Mouse (Mus musculus) kidney, embryonic 14.5 days (tissue): ENCODE data around the gene Lmx1b. TPM values are rescaled to one million over a fixed set of nuclear protein-coding genes. Genes with fewer than 3 reads are reported as not detected.
A peak's percentile ranks its signal among the peaks of the same experiment; 100 is the strongest.

Experiments used
- ATAC-seq: fragments of 200-750 bp; cut with Nextera tagmentation; 2 replicates; pipeline ENCODE4 v1.8.0; 2017; ENCODE audit warnings: moderate number of reproducible peaks, mild to moderate bottlenecking, moderate TSS enrichment, moderate library complexity; ENCODE audit not compliant: low FRiP score, low TSS enrichment
- H3K27ac ChIP-seq: fragments of 300-500 bp; sonication (generic); 2 replicates; pipeline ENCODE4 v1.5.1; 2014; ENCODE audit warnings: low read depth, mild to moderate bottlenecking, low read length, moderate library complexity, mixed read lengths
- H3K27me3 ChIP-seq: fragments of 300-500 bp; sonication (generic); 2 replicates; pipeline ENCODE4 v1.6.1; 2014; ENCODE audit warnings: mild to moderate bottlenecking, low read length; ENCODE audit not compliant: control insufficient read depth, insufficient read depth
- H3K36me3 ChIP-seq: fragments of 300-500 bp; sonication (generic); 2 replicates; pipeline ENCODE4 v1.6.1; 2014; ENCODE audit warnings: low read length, mixed read lengths; ENCODE audit not compliant: control insufficient read depth, insufficient read depth
- H3K4me1 ChIP-seq: fragments of 300-500 bp; sonication (generic); 2 replicates; pipeline ENCODE4 v1.6.1; 2014; ENCODE audit warnings: low read length, mixed read lengths; ENCODE audit not compliant: control insufficient read depth, insufficient read depth
- H3K4me2 ChIP-seq: fragments of 300-500 bp; sonication (generic); replicated peaks from 2 replicates; pipeline ENCODE4 v1.6.1; 2014; ENCODE audit warnings: low read depth, mild to moderate bottlenecking, low read length
- H3K4me3 ChIP-seq: fragments of 300-500 bp; sonication (generic); 2 replicates; pipeline ENCODE4 v1.5.1; 2014; ENCODE audit warnings: mild to moderate bottlenecking, low read length
- H3K9ac ChIP-seq: fragments of 300-500 bp; sonication (generic); 2 replicates; pipeline ENCODE4 v1.6.1; 2014; ENCODE audit warnings: low read depth, mild to moderate bottlenecking, low read length, moderate library complexity
- H3K9me3 ChIP-seq: fragments of 300-500 bp; sonication (generic); 2 replicates; pipeline ENCODE4 v1.6.1; 2016; ENCODE audit warnings: low read length; ENCODE audit not compliant: control insufficient read depth
- WGBS: fragments of 180-500 bp; shearing (Covaris S2); extraction: QIAGEN DNeasy Blood & Tissue Kit; methylation state at CpG from one replicate; pipeline ENCODE4 v1.1.7; 2014; 5-methylcytosine and 5-hydroxymethylcytosine counted together
- polyA plus RNA-seq: library from polyadenylated mRNA; unstranded; fragments of >200 nt; fragmentation: Nextera tagmentation; extraction: Ambion mirVana; gene quantifications from 2 replicates; pipeline ENCODE4 v1.2.1, GENCODE M21; 2014

The Lmx1b gene
- polyA plus RNA-seq, 1 experiment from 2014 or later, result 2.2 TPM

DNA sequence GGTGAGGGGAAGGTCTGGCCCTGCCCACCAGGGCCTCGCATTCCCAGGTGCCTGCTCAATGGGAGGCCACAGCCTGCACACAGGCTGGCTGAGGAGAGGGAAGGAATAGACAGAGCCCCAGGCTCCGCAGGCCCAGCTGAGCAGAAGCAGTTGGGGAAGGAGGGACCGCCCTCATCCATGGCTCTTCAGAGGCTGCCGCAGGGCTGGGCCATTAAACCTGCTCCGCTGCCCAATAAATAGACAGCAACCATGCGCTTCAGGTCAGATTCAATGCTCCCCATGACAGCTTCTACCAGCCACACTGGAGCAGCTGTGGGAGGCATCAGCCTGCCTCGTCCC, 45.3 kb downstream of the Lmx1b start:
- Histone ChIP-seq H3K27ac (no peak overlapping the region), H3K27me3 (no peaks in the 10 kb centered on the region), H3K4me3 (no peak overlapping the region), H3K4me1 (peaks cover 30% of the 10 kb centered on the region), H3K9me3 (no peaks in the 10 kb centered on the region), H3K36me3 (no peaks in the 10 kb centered on the region), H3K9ac (no peak overlapping the region), H3K4me2 (no peak overlapping the region)
- WGBS, result 17% methylated on average over 7 of the region's 7 CpGs
- ATAC-seq, result peak; percentile 53; the same call in 1 of the 2 replicates

DNA sequence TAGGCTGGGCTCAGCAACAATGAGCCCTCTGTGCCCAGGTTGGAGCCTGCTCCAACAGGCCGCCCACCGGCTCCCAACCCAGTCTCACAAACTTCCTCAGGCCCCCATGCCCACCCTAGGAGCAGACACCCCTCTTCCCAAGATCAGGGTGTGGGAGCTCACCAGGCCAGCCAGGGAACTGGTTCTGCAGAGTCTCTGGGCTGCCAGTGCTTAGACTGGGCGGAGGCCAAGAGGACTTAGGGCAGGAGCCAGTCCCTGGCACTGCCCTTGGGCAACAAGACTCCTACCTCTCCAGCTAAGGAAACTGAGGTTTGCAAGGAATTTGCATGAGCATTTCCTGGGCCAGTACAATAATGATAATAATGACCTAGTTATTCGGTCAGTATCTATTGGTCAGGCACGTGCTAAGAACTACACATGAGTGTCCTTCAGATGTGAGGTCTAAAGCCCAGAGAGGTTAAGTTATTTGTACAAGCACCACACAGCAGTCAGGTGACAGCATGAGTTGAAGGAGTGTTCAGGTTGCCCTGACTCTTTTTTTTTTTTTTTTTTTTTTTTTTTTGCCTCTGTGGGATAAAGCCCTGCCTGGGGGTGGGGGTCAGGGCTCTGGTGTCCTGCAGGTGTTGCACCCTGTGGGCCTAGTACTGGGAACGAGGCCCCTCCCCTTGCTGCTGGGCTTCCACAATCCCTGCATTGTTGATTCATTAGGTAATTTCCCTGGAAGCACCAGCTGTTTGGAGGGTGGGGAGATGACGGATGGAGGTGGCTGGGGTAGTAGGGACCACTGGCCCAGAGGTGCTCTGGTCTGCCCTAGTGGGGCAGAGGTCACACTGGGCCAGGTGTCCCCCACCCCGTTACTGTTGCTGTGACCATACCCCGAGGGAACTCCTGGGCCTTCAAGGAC, 45.9 kb downstream of the Lmx1b start:
- ATAC-seq, result peak; percentile 30
- Histone ChIP-seq H3K27me3 (no peaks in the 10 kb centered on the region), H3K36me3 (no peaks in the 10 kb centered on the region), H3K27ac (no peak overlapping the region), H3K4me3 (no peak overlapping the region), H3K9ac (no peak overlapping the region), H3K9me3 (no peaks in the 10 kb centered on the region), H3K4me2 (no peak overlapping the region), H3K4me1 (peaks cover 30% of the 10 kb centered on the region)
- WGBS, result 53% methylated on average over 9 of the region's 9 CpGs

DNA sequence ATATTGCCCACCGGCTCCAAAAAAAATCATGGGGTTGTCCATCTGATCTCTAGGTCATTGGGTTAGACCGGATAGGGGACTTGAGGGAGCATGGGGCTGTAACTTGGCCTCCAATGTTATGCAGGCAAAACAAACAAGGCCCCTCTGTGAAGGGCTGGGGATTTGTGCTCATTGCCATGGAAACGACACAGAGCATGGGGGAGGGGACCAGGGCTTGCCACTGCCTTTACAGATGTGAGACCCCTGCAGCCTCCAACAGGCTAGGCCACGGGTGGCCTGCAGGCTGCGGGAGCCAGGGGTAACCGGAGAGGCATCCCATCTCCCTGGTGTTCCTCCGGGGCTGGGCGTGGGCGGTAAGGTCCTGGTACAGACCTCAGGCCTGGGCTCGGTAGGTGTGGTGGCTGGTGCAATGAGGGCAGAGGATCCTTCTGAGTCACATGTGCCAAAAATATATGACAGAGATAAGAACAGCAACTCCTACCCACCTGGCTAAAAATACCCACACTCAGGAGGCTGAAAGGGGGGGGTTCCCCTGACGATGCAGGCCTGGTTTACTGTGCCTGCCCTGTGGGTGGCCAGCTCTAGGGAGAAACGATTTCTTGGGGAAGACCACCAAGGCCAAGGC, 47.3 kb downstream of the Lmx1b start:
- H3K4me2 ChIP-seq, result no peak overlapping the region
- 9% methylated on average over 12 of the region's 12 CpGs for WGBS
- ATAC-seq, result peak; percentile 65
- H3K27me3 ChIP-seq, result no peaks in the 10 kb centered on the region
- H3K4me1 ChIP-seq, result peaks cover 30% of the 10 kb centered on the region
- H3K9ac ChIP-seq, result peak overlapping the region; percentile 32; the same call in 1 of the 2 replicates
- no peaks in the 10 kb centered on the region for H3K36me3 ChIP-seq
- H3K4me3 ChIP-seq, result no peak overlapping the region
- no peaks in the 10 kb centered on the region for H3K9me3 ChIP-seq
- no peak overlapping the region for H3K27ac ChIP-seq

DNA sequence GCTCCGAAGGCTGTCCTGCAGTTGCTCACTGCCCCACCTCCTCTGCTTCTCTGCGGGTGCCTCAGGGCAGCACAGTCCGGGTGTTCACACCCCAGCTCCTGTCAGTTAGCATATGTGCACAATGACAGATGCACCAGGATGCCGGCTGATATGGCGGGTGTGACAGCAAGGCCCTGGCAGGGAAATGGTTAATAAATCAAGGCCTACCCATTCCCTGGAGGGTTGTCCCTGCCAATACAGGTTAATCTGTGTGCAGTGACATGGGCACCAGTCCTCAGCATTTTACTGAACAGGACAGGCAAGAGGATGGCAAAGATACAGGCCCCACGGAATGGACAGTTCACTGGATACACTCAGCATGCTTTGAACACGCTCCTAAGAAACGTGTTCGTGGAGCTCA, 51.0 kb downstream of the Lmx1b start:
- 84% methylated on average over 9 of the region's 9 CpGs for WGBS
- Histone ChIP-seq H3K4me3 (no peak overlapping the region), H3K9ac (no peak overlapping the region), H3K4me2 (no peak overlapping the region), H3K27me3 (no peaks in the 10 kb centered on the region), H3K27ac (no peak overlapping the region), H3K9me3 (no peaks in the 10 kb centered on the region), H3K36me3 (no peaks in the 10 kb centered on the region), H3K4me1 (peaks cover 37% of the 10 kb centered on the region)
- ATAC-seq, result no peak

DNA sequence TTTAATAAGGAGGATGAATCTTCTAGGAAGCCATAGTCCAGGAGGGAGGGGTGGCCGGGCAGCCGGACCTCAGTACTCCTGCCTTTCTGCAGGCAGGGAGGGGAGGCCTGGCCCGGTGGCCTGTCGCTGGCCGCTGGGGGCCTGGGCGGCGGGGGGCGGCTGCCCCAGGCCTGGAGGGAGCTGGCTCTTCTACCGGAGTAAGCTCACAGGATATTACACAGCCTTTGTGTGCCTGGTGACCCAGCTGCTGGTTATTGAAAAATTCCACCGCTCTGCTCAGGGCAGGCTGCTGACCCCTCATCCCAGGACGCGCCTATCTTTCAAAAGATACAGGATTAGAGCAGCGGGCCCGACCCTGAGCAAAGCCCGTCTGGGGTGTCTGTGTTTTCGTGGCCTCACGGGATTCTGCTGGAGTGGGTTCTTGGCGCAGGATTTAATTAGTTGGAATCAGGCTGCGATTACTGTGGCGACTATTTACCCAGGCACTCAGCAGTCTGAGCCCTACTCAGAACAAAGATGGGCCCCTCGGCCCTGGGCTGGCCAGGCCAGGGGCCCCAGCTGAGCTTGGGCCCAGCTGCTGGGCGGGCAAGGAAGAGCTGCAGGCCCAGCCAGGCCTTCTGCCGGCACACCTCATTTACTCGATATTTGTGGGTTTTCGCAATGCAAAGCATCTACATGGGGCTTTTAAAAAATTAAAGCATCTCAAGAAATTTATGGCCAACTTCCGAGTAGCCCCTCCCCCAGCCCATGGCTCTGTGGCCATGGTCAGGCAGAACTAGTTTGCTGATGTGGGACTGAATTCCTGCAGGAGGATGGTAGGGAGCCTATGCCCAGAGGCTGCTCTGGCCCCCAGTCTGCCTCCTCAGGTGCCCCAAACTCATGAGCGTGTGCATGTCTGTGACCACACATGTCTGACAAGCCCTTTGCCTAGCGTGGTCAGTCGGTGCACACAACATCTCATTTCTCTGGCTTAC, 55.1 kb downstream of the Lmx1b start:
- no peak overlapping the region for H3K4me3 ChIP-seq
- no peak for ATAC-seq
- peaks cover 36% of the 10 kb centered on the region for H3K27me3 ChIP-seq
- peaks cover 48% of the 10 kb centered on the region for H3K4me1 ChIP-seq
- no peak overlapping the region for H3K4me2 ChIP-seq
- no peaks in the 10 kb centered on the region for H3K9me3 ChIP-seq
- H3K36me3 ChIP-seq, result no peaks in the 10 kb centered on the region
- WGBS, result 18% methylated on average over 29 of the region's 29 CpGs
- no peak overlapping the region for H3K27ac ChIP-seq
- no peak overlapping the region for H3K9ac ChIP-seq

DNA sequence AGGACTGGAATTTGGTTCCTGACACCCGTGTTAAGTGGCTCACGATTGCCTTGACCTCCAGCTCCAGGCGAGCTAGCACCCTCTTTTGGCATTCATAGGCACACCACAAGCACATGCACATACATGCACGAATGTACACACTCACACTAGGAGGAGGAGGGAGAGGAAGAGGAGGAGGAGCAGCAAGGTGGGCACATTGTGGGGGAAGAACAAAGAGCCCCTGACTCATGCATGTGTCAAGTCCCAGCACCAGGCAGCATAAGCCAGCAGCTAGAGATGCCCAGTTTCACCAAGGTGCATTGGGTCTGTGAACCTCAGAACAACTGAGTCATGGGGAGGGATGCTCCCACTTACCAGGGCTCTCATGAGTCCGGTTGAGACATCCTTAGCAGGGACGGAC, 56.5 kb downstream of the Lmx1b start:
- Histone ChIP-seq H3K27me3 (peaks cover 50% of the 10 kb centered on the region), H3K36me3 (no peaks in the 10 kb centered on the region), H3K4me2 (no peak overlapping the region), H3K9me3 (no peaks in the 10 kb centered on the region), H3K4me1 (peaks cover 53% of the 10 kb centered on the region), H3K9ac (no peak overlapping the region), H3K27ac (no peak overlapping the region), H3K4me3 (no peak overlapping the region)
- ATAC-seq, result no peak
- WGBS, result 12% methylated on average over 6 of the region's 6 CpGs

DNA sequence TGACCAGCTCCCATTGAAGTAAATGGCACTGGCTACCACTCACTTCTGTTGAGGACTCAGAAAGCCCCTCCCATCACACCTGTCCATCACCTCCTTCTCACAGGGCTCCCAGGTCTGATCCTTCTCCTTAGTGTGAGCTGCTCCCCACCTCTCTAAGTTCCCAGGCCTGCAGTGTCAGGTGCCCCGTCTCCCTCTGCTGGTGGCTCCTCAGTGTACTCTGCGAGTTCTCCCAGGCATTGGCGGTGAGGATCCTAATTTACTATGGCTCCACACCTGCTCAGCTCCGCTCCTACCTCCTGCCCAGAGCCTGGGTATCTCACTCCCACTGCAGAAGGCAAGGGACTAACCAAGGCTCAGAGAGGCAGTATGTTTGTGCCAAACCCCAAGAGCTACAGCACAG, 57.0 kb downstream of the Lmx1b start:
- no peaks in the 10 kb centered on the region for H3K36me3 ChIP-seq
- H3K27me3 ChIP-seq, result peaks cover 55% of the 10 kb centered on the region
- peak; percentile 14; the same call in 1 of the 2 replicates for ATAC-seq
- no peak overlapping the region for H3K4me2 ChIP-seq
- peaks cover 53% of the 10 kb centered on the region for H3K4me1 ChIP-seq
- no peak overlapping the region for H3K27ac ChIP-seq
- H3K9ac ChIP-seq, result no peak overlapping the region
- 3% methylated on average over 4 of the region's 4 CpGs for WGBS
- no peak overlapping the region for H3K4me3 ChIP-seq
- no peaks in the 10 kb centered on the region for H3K9me3 ChIP-seq

DNA sequence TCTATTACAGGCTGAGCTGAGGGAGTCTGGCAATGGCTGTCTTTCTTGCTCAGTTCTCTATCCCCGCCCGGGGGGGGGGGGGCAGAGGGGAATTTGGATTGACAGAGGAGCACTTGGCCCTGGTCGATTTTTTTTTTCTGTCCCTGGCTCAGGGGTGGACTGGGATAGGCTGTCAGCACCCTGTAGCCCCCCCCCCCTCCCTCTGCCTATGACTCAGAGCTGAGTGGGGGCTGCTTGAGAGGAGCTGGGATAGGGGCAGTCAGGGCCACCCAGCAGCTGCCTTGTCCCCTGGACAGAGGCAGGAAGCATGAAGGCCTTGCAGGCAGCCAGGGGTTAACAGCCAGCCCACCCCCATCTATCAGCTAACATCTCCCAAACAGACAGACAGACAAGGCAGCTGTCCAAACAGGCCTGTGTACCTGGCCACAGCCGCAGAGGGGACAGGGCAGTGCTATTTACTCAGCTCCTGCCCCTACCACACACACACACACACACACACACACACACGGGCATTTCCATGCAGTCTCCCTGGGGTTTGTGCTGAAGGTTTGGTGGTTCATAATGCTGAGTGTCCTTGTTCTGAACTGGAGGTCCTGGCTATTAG, 57.8 kb downstream of the Lmx1b start:
- H3K27me3 ChIP-seq, result peaks cover 58% of the 10 kb centered on the region
- no peak overlapping the region for H3K27ac ChIP-seq
- peak; percentile 37 for ATAC-seq
- no peak overlapping the region for H3K9ac ChIP-seq
- H3K9me3 ChIP-seq, result no peaks in the 10 kb centered on the region
- 7% methylated on average over 5 of the region's 5 CpGs for WGBS
- no peak overlapping the region for H3K4me2 ChIP-seq
- no peaks in the 10 kb centered on the region for H3K36me3 ChIP-seq
- no peak overlapping the region for H3K4me3 ChIP-seq
- H3K4me1 ChIP-seq, result peaks cover 53% of the 10 kb centered on the region
